Mouse (Mus musculus): ENCODE measurements around the gene Pds5b.
"Not testable (repeated sequence)": the region's sequence is repeated elsewhere in the genome, so short reads cannot be mapped to it uniquely, and the experiment has no call there.

Gene Pds5b

GRCm38 (mm10) chr5:150702714-150703113 lies 29.2 kb downstream of the Pds5b start:
- peak; percentile 34 for DNase-seq (ENCODE audit: low read depth)

GRCm38 (mm10) chr5:150706651-150707050 lies 33.1 kb downstream of the Pds5b start:
- DNase-seq (ENCODE audit: low read depth): not testable (repeated sequence)

- DNase-seq (ENCODE audit: low read depth): not testable (repeated sequence)
These were observed 33.6 kb downstream of the Pds5b start for GRCm38 (mm10) chr5:150707181-150707580.

GRCm38 (mm10) chr5:150711503-150711902 lies 38.0 kb downstream of the Pds5b start:
- no peak for DNase-seq (ENCODE audit: low read depth)

DNA sequence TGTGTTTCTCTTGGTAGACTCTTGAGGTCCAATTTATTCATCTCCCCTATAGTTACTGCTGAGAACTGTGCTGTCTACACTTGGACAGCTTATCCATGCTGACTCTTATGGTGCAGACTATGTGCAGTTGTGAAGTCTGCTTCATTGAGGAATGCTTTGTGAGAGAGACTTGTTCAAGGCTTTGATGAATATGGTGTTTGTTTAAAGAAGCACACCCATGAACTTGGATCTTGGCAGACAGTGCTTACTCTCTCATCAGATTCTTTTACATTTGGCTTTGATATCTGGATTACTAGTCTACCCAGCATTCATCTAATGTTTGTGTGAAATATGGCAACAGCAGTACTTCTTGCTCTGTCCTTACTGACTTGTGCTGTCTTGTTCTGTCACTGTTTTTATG lies 39.9 kb downstream of the Pds5b start:
- no peak for DNase-seq (ENCODE audit: low read depth)

DNA sequence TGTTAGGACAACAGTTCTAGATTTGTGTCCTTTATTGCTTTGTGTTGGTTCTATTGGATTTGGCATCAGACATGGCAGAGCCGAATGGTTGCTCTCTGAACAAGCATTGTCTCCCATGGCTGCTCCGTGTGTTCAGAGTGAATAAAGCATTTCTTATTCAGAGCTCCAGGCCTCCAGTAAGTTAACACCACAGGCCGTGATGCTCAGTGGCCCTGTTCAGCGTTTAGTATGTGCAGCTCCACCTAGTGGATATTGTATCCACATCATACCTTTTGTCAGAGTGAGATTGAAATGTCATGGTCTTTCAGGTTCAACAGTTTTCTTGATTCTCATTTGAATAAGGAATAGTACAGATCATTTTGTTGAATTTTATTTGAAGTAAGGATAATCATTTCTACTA lies 44.2 kb downstream of the Pds5b start:
- DNase-seq (ENCODE audit: low read depth): peak; percentile 28

DNA sequence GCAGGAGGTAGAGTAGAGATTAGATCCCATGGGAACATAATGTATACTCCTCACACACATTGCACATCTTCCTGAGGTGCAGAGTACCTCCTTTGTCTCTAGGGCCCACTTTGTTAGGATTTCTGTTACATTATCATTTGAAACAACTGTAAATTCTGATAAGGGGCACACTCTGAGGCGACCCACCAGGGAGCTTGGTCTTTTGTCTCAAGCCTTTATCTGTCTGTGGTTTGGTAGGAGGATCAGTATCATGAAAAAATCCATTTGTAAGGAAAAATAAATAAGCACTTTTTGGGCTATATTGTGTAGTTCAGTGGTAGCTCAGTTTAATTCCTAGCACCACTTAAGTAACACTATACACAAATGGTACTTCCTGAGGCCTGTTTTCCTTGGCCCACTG lies 51.1 kb downstream of the Pds5b start:
- no peak for DNase-seq (ENCODE audit: low read depth)

DNA sequence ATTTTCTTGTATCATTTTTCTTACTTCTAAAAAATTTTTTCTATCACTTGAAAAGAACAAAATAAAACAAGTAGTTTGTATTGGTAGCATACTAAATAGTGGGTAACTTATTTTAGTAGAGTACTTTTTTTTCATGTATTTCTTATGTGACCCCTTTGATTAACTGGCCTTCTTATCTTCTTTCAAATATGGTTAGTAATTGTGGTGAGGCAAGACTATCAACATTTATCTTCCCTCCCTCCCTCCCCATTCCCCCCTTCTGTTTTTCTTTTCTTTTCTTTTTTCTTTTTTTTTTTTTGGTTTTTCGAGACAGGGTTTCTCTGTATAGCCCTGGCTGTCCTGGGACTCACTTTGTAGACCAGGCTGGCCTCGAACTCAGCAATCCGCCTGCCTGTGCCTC lies 63.5 kb downstream of the Pds5b start:
- not testable (repeated sequence) for DNase-seq (ENCODE audit: low read depth)

GRCm38 (mm10) chr5:150739311-150739710 lies 65.8 kb downstream of the Pds5b start:
- DNase-seq (ENCODE audit: low read depth): no peak

DNA sequence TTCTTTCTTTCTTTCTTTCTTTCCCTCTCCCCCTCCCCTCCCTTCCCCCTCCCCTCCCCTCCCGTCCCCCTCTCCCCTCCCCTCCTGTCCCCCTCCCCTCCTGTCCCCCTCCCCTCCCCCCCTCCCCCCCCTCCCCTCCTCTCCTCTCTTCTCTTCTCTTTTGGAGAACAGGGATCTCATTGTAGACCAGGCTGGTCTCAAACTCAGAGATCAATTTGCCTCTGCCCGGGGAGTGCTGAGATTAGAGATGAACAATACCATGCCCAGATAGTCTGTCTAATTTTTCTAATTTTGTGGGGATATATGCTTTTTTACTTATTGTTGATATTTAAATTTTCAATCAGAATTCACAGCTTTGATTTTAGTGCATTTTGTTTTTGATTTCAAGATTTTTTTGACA lies 67.1 kb downstream of the Pds5b start:
- DNase-seq (ENCODE audit: low read depth): no peak

GRCm38 (mm10) chr5:150756623-150757022 lies 83.1 kb downstream of the Pds5b start:
- DNase-seq (ENCODE audit: low read depth): no peak

DNA sequence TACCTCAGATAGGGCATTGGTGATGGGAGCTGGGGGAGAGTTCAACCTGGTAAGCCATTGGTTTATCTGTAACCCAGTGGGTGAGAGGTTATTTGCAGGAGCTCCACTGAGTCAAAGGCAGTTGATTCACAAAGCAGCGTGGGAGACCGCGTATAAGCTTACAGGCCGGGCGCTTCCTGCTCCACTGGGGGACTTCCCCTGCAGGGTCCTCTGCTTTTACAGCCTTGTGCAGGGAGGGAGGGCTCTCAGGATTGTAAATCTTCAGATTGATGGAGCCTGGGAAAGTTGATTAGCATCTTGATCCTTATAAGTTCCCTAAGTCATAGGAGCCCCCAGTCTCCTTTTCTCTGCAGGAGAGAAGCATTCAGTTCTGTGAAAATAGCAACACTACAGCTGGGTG lies 98.9 kb downstream of the Pds5b start:
- DNase-seq (ENCODE audit: low read depth): no peak

GRCm38 (mm10) chr5:150773083-150773482 lies 99.5 kb downstream of the Pds5b start:
- no peak for DNase-seq (ENCODE audit: low read depth)

- no peak for DNase-seq (ENCODE audit: low read depth)
These were observed 114.7 kb downstream of the Pds5b start for GRCm38 (mm10) chr5:150788261-150788660.

GRCm38 (mm10) chr5:150789039-150789438 lies 115.5 kb downstream of the Pds5b start:
- no peak for DNase-seq (ENCODE audit: low read depth)

DNA sequence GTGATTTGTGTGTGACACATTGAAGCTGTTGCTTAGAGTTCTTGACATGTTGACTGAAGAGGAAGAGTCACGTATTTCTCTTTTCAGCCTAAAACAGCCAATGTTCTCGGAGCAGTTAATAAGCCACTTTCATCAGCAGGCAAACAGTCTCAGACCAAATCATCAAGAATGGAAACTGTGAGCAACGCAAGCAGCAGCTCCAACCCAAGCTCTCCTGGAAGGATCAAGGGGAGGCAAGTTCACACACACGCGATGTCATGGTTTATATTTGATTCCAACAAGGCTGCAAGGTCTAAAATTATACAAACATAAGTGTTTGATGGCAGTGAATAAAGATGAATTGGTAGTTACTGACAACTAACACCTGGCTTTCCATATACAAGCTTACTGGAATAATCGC lies 120.6 kb downstream of the Pds5b start:
- DNase-seq (ENCODE audit: low read depth): no peak

- no peak for DNase-seq (ENCODE audit: low read depth)
These were observed 126.5 kb downstream of the Pds5b start for GRCm38 (mm10) chr5:150800056-150800455.

GRCm38 (mm10) chr5:150814111-150814990 lies 140.8 kb downstream of the Pds5b start:
- DNase-seq (ENCODE audit: low read depth): no peak

- DNase-seq (ENCODE audit: low read depth): no peak
These were observed 141.9 kb downstream of the Pds5b start for GRCm38 (mm10) chr5:150815400-150815799.

DNA sequence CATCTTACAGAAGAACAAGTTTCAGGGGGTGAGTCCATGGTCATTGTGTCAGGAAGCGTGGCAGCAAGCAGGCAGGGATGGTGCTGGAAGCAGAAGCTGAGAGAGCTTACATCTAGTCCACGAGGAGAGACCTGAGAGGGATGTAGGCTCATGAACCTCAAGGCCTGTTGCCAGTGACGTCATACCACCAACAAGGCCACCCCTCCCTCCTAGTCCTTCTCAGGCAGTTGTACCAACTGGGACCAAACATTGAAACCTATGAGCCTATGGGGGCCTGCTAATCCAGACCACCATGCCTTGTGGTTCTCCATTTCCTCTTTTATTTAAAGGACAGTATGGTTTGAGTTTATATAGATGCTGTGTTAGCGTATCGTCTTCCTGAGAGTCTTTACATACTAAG lies 143.2 kb downstream of the Pds5b start:
- no peak for DNase-seq (ENCODE audit: low read depth)

DNA sequence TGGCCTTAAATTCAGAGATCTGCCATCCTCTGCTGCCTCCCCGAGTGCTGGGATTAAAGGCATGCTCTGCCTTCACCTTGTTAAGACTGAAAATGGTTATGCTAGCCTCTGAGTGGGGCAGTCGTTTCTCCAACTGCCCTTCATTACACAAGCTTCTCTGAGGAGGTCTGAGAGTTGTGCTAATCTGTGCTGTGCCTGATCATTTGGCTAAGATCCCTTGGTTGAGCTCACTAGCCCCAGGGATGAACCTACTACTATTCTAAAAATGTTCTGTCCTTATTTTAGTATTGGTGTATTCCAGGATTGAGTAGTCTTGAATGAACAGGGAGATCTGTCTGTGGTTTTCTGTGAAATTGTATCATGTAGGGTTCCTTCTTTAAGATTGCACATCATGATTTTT lies 144.5 kb downstream of the Pds5b start:
- no peak for DNase-seq (ENCODE audit: low read depth)

DNA sequence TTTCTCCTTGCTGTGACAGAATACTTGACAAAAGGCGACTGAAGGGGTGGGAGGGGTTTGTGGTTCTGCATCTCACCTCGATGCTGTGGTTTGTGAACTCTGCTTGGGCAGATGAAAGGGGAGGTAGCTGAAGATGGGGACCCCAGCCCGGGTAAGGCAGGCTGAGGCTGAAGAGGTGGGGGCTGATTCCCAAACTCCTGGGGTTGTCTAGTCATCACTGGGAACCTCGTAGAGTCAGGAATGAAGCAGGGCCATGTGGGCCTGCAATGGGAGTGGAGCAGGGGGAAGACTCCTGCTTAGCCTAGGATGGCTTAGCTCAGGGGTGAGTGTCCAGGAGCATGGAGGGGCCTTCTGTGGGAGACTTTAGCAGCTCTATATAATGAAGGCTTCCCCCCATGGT lies 145.3 kb downstream of the Pds5b start:
- no peak for DNase-seq (ENCODE audit: low read depth)

DNA sequence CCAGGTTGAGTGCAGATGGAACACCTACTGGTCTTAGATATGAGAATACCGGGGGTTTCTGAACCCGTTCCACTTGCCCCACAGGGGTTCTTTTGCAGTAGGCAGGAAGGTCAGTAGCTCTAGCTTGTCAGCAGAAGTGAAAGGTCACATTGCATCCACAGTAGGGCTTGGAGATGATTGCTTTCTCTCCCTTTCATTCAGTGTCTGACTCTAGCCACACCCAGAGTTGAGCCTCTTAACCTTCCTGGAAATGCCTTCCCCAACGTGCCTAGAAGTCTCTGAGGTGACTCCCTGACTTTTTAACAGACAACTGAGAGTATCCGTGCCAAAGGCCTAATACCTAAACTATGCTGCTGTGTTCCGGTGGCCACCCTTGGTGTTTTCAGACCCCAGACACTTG lies 146.0 kb downstream of the Pds5b start:
- DNase-seq (ENCODE audit: low read depth): no peak

DNA sequence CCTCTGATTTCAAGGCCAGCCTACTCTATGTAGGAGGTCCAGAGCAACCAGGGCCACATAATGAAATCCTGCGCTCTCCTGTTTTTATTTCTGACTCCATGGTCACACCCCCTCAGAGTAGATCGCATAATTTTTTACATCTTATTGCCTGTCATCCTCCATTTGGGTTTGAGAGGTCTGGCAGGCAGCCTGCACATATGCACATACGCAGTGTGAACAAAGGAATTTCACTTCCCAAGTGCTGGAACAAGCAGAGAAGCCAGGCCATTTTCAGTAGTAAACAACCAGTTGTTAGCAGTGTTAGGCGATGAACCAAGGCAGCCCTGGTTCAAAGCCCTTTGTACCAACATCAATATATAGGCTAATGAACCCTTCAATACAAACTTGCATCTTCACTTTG lies 147.6 kb downstream of the Pds5b start:
- DNase-seq (ENCODE audit: low read depth): no peak
